Mouse (Mus musculus): ENCODE results near the gene Mrps18a.

DNA sequence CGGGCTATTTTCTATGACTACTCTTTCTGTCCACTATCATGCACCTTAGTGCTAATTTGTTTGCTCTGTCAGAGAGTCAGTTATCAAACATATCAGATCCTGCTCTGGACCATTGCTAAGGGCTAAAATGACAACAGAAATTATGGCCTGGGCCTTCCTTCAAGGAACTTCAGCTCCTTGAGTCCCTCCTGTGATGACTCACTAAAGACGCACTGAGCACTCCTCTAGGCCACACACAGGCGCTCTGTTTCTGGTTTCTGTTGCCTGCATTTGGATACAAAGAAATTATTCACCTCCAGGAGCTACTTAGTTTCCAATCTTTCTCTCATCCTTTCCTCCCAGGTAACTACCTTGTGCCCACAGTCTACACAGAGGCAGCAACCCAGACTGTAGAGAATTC, 39.3 kb upstream of the Mrps18a start:
- no peak for TF ChIP-seq CTCF (IDR thresholded peaks at IDR 0.05; ENCODE audit: low read depth, low read length)
- TF ChIP-seq EP300 (IDR thresholded peaks at IDR 0.05; ENCODE audit: insufficient read depth, low read depth, low read length), result no peak
- TF ChIP-seq POLR2A (IDR thresholded peaks at IDR 0.05; ENCODE audit: insufficient read depth, low read length), result no peak
